Comparison of ENCODE assay signal across 9 mouse cellular contexts in the genomic region with DNA sequence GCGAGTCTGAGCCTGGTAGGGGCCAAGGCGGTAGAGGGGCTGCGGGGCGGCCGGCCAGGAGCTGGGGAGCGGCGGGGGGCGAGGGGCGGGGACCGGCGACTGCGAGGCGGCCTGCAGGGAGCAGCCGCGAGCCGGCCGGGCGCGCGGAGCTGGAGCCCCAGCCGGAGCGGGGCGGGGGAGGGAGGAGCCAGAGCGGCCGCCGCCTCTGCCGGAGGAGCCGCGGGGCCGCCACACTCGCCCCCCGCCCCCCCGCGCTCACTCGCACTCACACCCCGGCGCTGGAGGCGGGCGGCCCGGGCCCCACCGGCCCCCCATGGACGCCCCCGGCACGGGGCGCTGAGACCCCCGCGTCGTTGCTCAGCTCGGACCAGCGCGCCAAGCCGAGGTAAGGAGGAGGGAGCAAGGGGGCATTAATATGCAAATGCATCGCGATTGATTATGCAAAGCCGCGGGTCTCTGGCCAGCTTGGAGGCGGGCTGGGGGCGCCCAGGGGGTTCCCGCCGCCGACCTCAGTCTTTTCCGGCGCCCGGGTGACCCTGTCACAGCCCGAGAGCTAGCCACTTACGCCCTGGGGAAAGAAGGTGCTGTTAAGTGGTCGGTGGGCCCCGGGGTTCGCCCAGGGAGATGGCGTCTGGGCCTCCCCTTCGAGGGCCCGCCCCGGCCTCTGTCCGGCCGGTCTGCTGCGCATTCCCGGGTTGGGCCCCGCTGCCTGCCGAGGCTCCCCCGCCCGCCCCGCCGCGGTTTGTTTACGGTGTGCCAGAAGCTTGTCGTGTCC. TPM values are rescaled to one million over a fixed set of nuclear protein-coding genes. Genes with fewer than 3 reads are reported as not detected.
DNase-seq lines count a peak whose midpoint lies in the region; ATAC-seq and TF ChIP-seq lines count a peak whose summit lies in the region.
"Had no signal": no experiment of that assay in that cellular context is flagged by ENCODE, and none has a peak within 500 bp of the region (broad histone marks: within the 10 kb centered on the region; RNA-seq: fewer than 3 reads in every experiment).

No protein-coding gene starts in this region.

- no peak for TF ChIP-seq EP300 in MEL (IDR thresholded peaks at IDR 0.05; ENCODE audit: low read depth in 1 of 2, low read length in 2 of 2)

- peak; percentile 80 for DNase-seq in MEL (ENCODE audit: low read depth, low spot score)
- peak; percentile 92 for DNase-seq in forebrain, embryonic 11.5 days (ENCODE audit: low spot score)
- peak; percentile 75 to 87 for DNase-seq in layer of hippocampus, postnatal 10 days (ENCODE audit: low spot score in 2 of 2)
- peak; percentile 88 to 93 for DNase-seq in lung, postnatal 4 days
- peak; percentile 86 for DNase-seq in right cerebral cortex, postnatal 4 days

- under 1% methylated on average over 58 of the region's 86 CpGs for WGBS in forebrain, embryonic 11.5 days

- H3K27ac ChIP-seq in MEL (ENCODE audit: control insufficient read depth, low read depth, low read length) = peak overlapping the region; percentile 89
- peak overlapping the region; percentile 86 for H3K27ac ChIP-seq in brown adipose tissue, adult 24 weeks (replicated peaks; ENCODE audit: low read depth, low read length)
- peak overlapping the region; percentile 93 for H3K27ac ChIP-seq in forebrain, embryonic 11.5 days (ENCODE audit: low read depth, low read length)

- H3K27me3 ChIP-seq in MEL (ENCODE audit: control insufficient read depth in 1 of 2, insufficient read depth in 2 of 2, low read length in 2 of 2) = no peaks in the 10 kb centered on the region
- H3K27me3 ChIP-seq in forebrain, embryonic 11.5 days (ENCODE audit: control insufficient read depth, insufficient read depth, low read length) = no peaks in the 10 kb centered on the region

- H3K36me3 ChIP-seq in MEL (ENCODE audit: control insufficient read depth in 1 of 2, insufficient read depth in 2 of 2, low read length in 2 of 2) = peaks cover 0 to 28% of the 10 kb centered on the region in 2 experiments; a peak in 2 of 4 replicates
- no peaks in the 10 kb centered on the region for H3K36me3 ChIP-seq in forebrain, embryonic 11.5 days (ENCODE audit: control insufficient read depth, insufficient read depth, low read length)

- peak overlapping the region; percentile 80 to 90 for H3K4me3 ChIP-seq in MEL (ENCODE audit: control insufficient read depth in 1 of 2, insufficient read depth in 1 of 2, low read depth in 2 of 2, low read length in 2 of 2)
- peak overlapping the region; percentile 99 for H3K4me3 ChIP-seq in brown adipose tissue, adult 24 weeks (ENCODE audit: insufficient read depth, low read depth, low read length)
- H3K4me3 ChIP-seq in forebrain, embryonic 11.5 days (ENCODE audit: low read depth, low read length) = peak overlapping the region; percentile 79

- peaks cover 15 to 38% of the 10 kb centered on the region in 2 experiments for H3K4me1 ChIP-seq in MEL (ENCODE audit: control insufficient read depth in 1 of 2, insufficient read depth in 2 of 2, low read length in 2 of 2)
- H3K4me1 ChIP-seq in brown adipose tissue, adult 24 weeks (ENCODE audit: control insufficient read depth, insufficient read depth, insufficient read length, low read length) = peaks cover 33% of the 10 kb centered on the region
- peaks cover 42% of the 10 kb centered on the region for H3K4me1 ChIP-seq in forebrain, embryonic 11.5 days (replicated peaks; ENCODE audit: control insufficient read depth, insufficient read depth, low read length)

- H3K4me2 ChIP-seq in forebrain, embryonic 11.5 days (ENCODE audit: low read depth, low read length, severe bottlenecking) = peak overlapping the region; percentile 79

- no peak for TF ChIP-seq POLR2A in MEL (IDR thresholded peaks at IDR 0.05; ENCODE audit: control insufficient read depth in 1 of 2, insufficient read depth in 1 of 2, low read depth in 1 of 2, low read length in 2 of 2, poor library complexity in 1 of 2)

- peak; percentile 83 for ATAC-seq in forebrain, embryonic 11.5 days (replicated peaks; ENCODE audit: low FRiP score)
- peak; percentile 17 to 38; a peak in 3 of 4 replicates for ATAC-seq in hematopoietic stem cell, adult 5-6 weeks (replicated peaks in 1 of 2; ENCODE audit: insufficient read depth in 1 of 2, low FRiP score in 2 of 2, low TSS enrichment in 1 of 2, low read depth in 1 of 2, poor library complexity in 2 of 2, severe bottlenecking in 2 of 2)
- no peak for ATAC-seq in megakaryocyte-erythroid progenitor cell, adult 5-6 weeks (replicated peaks; ENCODE audit: low FRiP score, low TSS enrichment, poor library complexity, severe bottlenecking)

- peak; percentile 5; the same call in 1 of the 2 replicates for TF ChIP-seq RAD21 in MEL (IDR thresholded peaks at IDR 0.05; ENCODE audit: low read depth, low read length)

- H3K9me3 ChIP-seq in MEL (replicated peaks; ENCODE audit: insufficient read depth, low read length) = no peaks in the 10 kb centered on the region
- no peaks in the 10 kb centered on the region for H3K9me3 ChIP-seq in forebrain, embryonic 11.5 days (ENCODE audit: control insufficient read depth, low read length)

- peaks cover 6% of the 10 kb centered on the region; the same call in 1 of the 2 replicates for H3K79me2 ChIP-seq in MEL (ENCODE audit: control insufficient read depth, insufficient read depth, low read length, poor library complexity)

- peak in 2 of 3 experiments; percentile 27 to 75; a peak in 4 of 6 replicates for TF ChIP-seq CTCF in MEL (IDR thresholded peaks at IDR 0.05 in 2 of 3, conservative IDR thresholded peaks at IDR 0.05 in 1 of 3; ENCODE audit: control insufficient read depth in 1 of 3, insufficient read depth in 1 of 3, low read depth in 2 of 3, low read length in 3 of 3, poor library complexity in 1 of 3, severe bottlenecking in 1 of 3)

- H3K9ac ChIP-seq in MEL (ENCODE audit: control insufficient read depth, low read depth, low read length, poor library complexity, severe bottlenecking) = peak overlapping the region; percentile 91
- H3K9ac ChIP-seq in forebrain, embryonic 11.5 days (ENCODE audit: low read length) = peak overlapping the region; percentile 87

RNA-seq across cellular contexts. Expression of a gene that starts 1.4 kb away (rescaled TPM):
- 22.0 and 29.6 TPM in 2 replicates for total RNA-seq in MEL (2012; rRNA removed)
- polyA plus RNA-seq in MEL (2012; ENCODE audit: insufficient read depth in 1 of 2, insufficient read length in 2 of 2, low read depth in 1 of 2, low replicate concordance in 2 of 2, missing spikeins in 1 of 2) = 10 to 100 TPM in 1 of 2 experiments, not detected in 1; 50.9 TPM
- 64.4 and 82.3 TPM in 2 replicates for polyA plus RNA-seq in brown adipose tissue, adult 24 weeks (2012; ENCODE audit: insufficient read depth, insufficient read length, missing spikeins)
- 35.9 and 36.9 TPM in 2 replicates for polyA plus RNA-seq in forebrain, embryonic 11.5 days (2014; fragmentation: Nextera tagmentation; extraction: Ambion mirVana)
- 25.3 and 36.8 TPM in 2 replicates for total RNA-seq in hematopoietic stem cell, adult 5-6 weeks (2017)
- 1,000 to 10,000 TPM; 1,331 to 1,411 TPM for total RNA-seq in layer of hippocampus, postnatal 10 days (2021)
- 47.5 and 51.0 TPM in 2 replicates for total RNA-seq in megakaryocyte-erythroid progenitor cell, adult 5-6 weeks (2014; fragmentation: Nextera tagmentation)
- 20.4 and 23.3 TPM in 2 replicates for total RNA-seq in megakaryocyte-erythroid progenitor cell, adult 5-6 weeks (2017)

RNA-seq across cellular contexts. Expression of a gene that starts 12.6 kb away (rescaled TPM):
- total RNA-seq in MEL (2012; rRNA removed) = 37.5 and 41.4 TPM in 2 replicates
- 10 to 100 TPM in 1 of 2 experiments, not detected in 1; 89.8 TPM for polyA plus RNA-seq in MEL (2012; ENCODE audit: insufficient read depth in 1 of 2, insufficient read length in 2 of 2, low read depth in 1 of 2, low replicate concordance in 2 of 2, missing spikeins in 1 of 2)
- 18.4 and 24.7 TPM in 2 replicates for polyA plus RNA-seq in brown adipose tissue, adult 24 weeks (2012; ENCODE audit: insufficient read depth, insufficient read length, missing spikeins)
- polyA plus RNA-seq in forebrain, embryonic 11.5 days (2014; fragmentation: Nextera tagmentation; extraction: Ambion mirVana) = 75.9 and 76.6 TPM in 2 replicates
- 25.7 and 30.2 TPM in 2 replicates for total RNA-seq in hematopoietic stem cell, adult 5-6 weeks (2017)
- total RNA-seq in layer of hippocampus, postnatal 10 days (2021) = 100 to 1,000 TPM in 1 of 2 experiments, 10 to 100 TPM in 1; 93.8 to 103 TPM
- 62.2 and 78.6 TPM in 2 replicates for total RNA-seq in megakaryocyte-erythroid progenitor cell, adult 5-6 weeks (2014; fragmentation: Nextera tagmentation)
- 30.1 and 42.7 TPM in 2 replicates for total RNA-seq in megakaryocyte-erythroid progenitor cell, adult 5-6 weeks (2017)

RNA-seq across cellular contexts. Expression of a gene that starts 33.3 kb away (rescaled TPM):
- total RNA-seq in MEL (2012; rRNA removed) = 1.9 and 2.0 TPM in 2 replicates
- polyA plus RNA-seq in MEL (2012; ENCODE audit: insufficient read depth in 1 of 2, insufficient read length in 2 of 2, low read depth in 1 of 2, low replicate concordance in 2 of 2, missing spikeins in 1 of 2) = 1 to 10 TPM in 1 of 2 experiments, not detected in 1; 5.6 TPM
- polyA plus RNA-seq in brown adipose tissue, adult 24 weeks (2012; ENCODE audit: insufficient read depth, insufficient read length, missing spikeins) = 78.3 and 90.9 TPM in 2 replicates
- polyA plus RNA-seq in forebrain, embryonic 11.5 days (2014; fragmentation: Nextera tagmentation; extraction: Ambion mirVana) = 1.0 and 1.6 TPM in 2 replicates
- total RNA-seq in hematopoietic stem cell, adult 5-6 weeks (2017) = 0.81 and 1.8 TPM in 2 replicates
- 10 to 100 TPM; 39.1 to 41.5 TPM for total RNA-seq in layer of hippocampus, postnatal 10 days (2021)
- total RNA-seq in megakaryocyte-erythroid progenitor cell, adult 5-6 weeks (2014; fragmentation: Nextera tagmentation) = 4.1 and 8.0 TPM in 2 replicates
- total RNA-seq in megakaryocyte-erythroid progenitor cell, adult 5-6 weeks (2017) = 0.34 and 1.3 TPM in 2 replicates

RNA-seq across cellular contexts. Expression of a gene that starts 40.7 kb away (rescaled TPM):
- total RNA-seq in MEL (2012; rRNA removed) = not detected in 2 replicates
- polyA plus RNA-seq in MEL (2012; ENCODE audit: insufficient read depth in 1 of 2, insufficient read length in 2 of 2, low read depth in 1 of 2, low replicate concordance in 2 of 2, missing spikeins in 1 of 2) = under 1 TPM in 1 of 2 experiments, not detected in 1; 0.18 TPM
- polyA plus RNA-seq in brown adipose tissue, adult 24 weeks (2012; ENCODE audit: insufficient read depth, insufficient read length, missing spikeins) = not detected in 2 replicates
- not detected in 2 replicates for polyA plus RNA-seq in forebrain, embryonic 11.5 days (2014; fragmentation: Nextera tagmentation; extraction: Ambion mirVana)
- total RNA-seq in hematopoietic stem cell, adult 5-6 weeks (2017) = not detected in 2 replicates
- total RNA-seq in layer of hippocampus, postnatal 10 days (2021) = not detected
- total RNA-seq in megakaryocyte-erythroid progenitor cell, adult 5-6 weeks (2014; fragmentation: Nextera tagmentation) = not detected in 2 replicates
- total RNA-seq in megakaryocyte-erythroid progenitor cell, adult 5-6 weeks (2017) = not detected in 2 replicates
- total RNA-seq: layer of hippocampus, postnatal 36 days had no signal

RNA-seq across cellular contexts. Expression of a gene that starts 53.5 kb away (rescaled TPM):
- total RNA-seq in MEL (2012; rRNA removed) = 35.0 and 37.1 TPM in 2 replicates
- 10 to 100 TPM in 1 of 2 experiments, not detected in 1; 49.4 TPM for polyA plus RNA-seq in MEL (2012; ENCODE audit: insufficient read depth in 1 of 2, insufficient read length in 2 of 2, low read depth in 1 of 2, low replicate concordance in 2 of 2, missing spikeins in 1 of 2)
- polyA plus RNA-seq in brown adipose tissue, adult 24 weeks (2012; ENCODE audit: insufficient read depth, insufficient read length, missing spikeins) = 36.3 and 40.8 TPM in 2 replicates
- polyA plus RNA-seq in forebrain, embryonic 11.5 days (2014; fragmentation: Nextera tagmentation; extraction: Ambion mirVana) = 24.0 and 28.4 TPM in 2 replicates
- total RNA-seq in hematopoietic stem cell, adult 5-6 weeks (2017) = 81.7 and 82.7 TPM in 2 replicates
- total RNA-seq in layer of hippocampus, postnatal 10 days (2021) = 100 to 1,000 TPM; 147 to 157 TPM
- 58.6 and 74.8 TPM in 2 replicates for total RNA-seq in megakaryocyte-erythroid progenitor cell, adult 5-6 weeks (2014; fragmentation: Nextera tagmentation)
- total RNA-seq in megakaryocyte-erythroid progenitor cell, adult 5-6 weeks (2017) = 57.8 and 68.3 TPM in 2 replicates

Comparison
In these comparisons a context has a peak if more than half of its experiments do, and no peak if none do; other contexts are left out.
1. RNA of a gene that starts 1.4 kb away (total RNA-seq): 1,331 to 1,411 TPM in layer of hippocampus, postnatal 10 days; 20.4 to 51.0 TPM in megakaryocyte-erythroid progenitor cell, adult 5-6 weeks, 25.3 to 36.8 TPM in hematopoietic stem cell, adult 5-6 weeks and 22.0 to 29.6 TPM in MEL; every median in the first group is over 10 times any median in the second.
2. RNA of a gene that starts 33.3 kb away (total RNA-seq): 39.1 to 41.5 TPM in layer of hippocampus, postnatal 10 days; 0.34 to 8.0 TPM in megakaryocyte-erythroid progenitor cell, adult 5-6 weeks, 1.9 to 2.0 TPM in MEL and 0.81 to 1.8 TPM in hematopoietic stem cell, adult 5-6 weeks; every median in the first group is over 4 times any median in the second.
3. Peak in every context shown above with its lines, with median percentiles within 50 percentile points of each other: DNase-seq, H3K27ac ChIP-seq and H3K4me3 ChIP-seq.